Mouse (Mus musculus): ENCODE results near the gene Nrm. TPM values are rescaled to one million over a fixed set of nuclear protein-coding genes. Genes with fewer than 3 reads are reported as not detected.
"Not testable (repeated sequence)": the region's sequence is repeated elsewhere in the genome, so short reads cannot be mapped to it uniquely, and the experiment has no call there.

The Nrm gene
- total RNA-seq, 1 experiment from 2014 or later: 45.6 TPM

DNA sequence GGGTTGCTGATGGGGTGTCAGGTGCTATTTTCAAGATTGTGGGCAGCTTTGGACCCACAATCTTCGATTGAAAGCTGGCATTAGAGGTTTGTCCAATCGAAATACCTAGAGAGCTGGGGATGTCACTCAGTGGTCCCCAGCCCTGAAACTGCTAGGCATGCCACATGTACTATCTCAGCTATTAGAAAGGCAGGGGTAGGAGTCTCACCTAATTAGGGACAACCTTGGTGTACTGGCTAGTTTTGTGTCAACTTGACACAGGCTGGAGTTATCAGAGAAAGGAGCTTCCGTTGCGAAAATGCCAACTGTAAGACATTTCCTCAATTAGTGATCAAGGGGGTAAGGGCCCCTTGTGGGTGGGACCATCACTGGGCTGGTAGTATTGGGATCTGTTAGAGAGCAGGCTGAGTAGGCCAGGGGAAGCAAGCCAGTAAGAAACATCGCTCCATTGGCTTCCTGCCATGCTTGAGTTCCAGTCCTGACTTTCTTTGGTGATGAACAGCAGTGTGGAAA is 27.8 kb upstream of the Nrm start:
- ATAC-seq (ENCODE audit: extremely low read depth, insufficient number of reproducible peaks, low FRiP score, poor library complexity, severe bottlenecking): no peak

DNA sequence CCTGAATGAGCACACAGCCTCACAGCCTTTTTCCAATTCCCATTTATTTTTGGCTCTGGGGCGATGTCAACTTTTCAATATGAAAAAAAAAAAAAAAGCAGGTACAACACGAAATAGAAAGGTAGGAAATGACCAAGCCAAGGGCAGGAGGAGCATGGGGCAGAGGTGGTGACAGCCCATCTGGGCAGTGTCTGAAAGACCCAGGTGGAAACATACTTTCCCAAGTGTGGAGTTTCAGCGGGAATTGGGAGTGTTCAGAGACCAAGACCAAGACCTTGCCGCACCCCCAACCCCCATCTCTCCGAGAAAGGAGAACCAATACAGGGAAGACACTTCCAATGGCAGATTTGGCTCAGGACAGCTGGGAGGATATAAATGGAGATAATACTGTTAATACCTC is 27.2 kb upstream of the Nrm start:
- ATAC-seq (ENCODE audit: extremely low read depth, insufficient number of reproducible peaks, low FRiP score, poor library complexity, severe bottlenecking): no peak

DNA sequence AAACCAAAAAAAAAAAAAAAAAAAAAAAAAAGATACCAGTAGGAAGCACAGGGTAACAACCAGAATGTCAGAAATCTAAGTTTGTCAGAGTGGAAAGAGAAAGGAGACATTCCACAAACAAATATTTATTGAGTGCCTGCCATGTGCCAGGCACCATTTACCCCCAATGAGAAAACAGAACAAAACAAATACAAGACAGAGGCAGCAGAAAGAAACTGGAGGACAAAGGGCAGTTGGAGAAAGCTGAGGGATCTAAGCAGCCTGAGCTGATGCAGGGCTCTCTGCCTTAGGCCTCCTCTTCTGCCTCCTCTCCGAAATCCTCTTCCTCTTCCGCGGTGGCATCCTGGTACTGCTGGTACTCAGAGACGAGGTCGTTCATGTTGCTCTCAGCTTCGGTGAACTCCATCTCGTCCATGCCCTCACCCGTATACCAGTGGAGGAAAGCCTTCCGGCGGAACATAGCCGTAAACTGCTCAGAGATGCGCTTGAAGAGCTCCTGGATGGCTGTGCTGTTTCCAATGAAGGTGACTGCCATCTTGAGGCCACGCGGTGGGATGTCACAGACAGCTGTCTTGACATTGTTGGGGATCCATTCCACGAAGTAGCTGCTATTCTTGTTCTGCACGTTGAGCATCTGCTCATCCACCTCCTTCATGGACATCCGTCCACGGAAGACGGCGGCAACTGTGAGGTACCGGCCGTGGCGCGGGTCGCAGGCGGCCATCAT is 26.3 kb upstream of the Nrm start:
- ATAC-seq (ENCODE audit: extremely low read depth, insufficient number of reproducible peaks, low FRiP score, poor library complexity, severe bottlenecking): no peak

DNA sequence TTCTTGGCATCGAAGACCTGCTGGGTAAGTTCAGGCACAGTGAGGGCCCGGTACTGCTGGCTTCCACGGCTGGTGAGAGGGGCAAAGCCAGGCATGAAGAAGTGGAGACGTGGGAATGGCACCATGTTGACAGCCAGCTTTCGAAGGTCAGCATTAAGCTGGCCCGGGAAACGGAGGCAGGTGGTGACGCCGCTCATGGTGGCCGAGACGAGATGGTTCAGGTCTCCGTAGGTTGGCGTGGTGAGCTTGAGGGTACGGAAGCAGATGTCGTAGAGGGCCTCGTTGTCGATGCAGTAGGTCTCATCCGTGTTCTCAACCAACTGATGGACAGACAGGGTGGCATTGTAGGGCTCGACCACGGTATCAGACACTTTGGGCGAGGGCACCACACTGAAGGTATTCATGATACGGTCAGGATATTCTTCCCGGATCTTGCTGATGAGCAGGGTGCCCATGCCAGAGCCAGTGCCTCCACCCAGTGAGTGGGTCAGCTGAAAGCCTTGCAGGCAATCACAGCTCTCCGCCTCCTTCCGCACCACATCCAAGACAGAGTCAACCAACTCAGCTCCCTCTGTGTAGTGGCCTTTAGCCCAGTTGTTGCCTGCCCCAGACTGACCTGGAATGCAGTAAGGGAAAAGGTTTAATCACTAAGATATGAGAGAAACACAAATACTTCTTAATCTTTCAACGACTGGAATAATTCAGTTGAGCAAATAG is 25.5 kb upstream of the Nrm start:
- ATAC-seq (ENCODE audit: extremely low read depth, insufficient number of reproducible peaks, low FRiP score, poor library complexity, severe bottlenecking): no peak

- ATAC-seq (ENCODE audit: extremely low read depth, insufficient number of reproducible peaks, low FRiP score, poor library complexity, severe bottlenecking): peak; percentile 39
Observed at GRCm38 (mm10) chr17:35836178-35836965, 24.7 kb upstream of the Nrm start.

DNA sequence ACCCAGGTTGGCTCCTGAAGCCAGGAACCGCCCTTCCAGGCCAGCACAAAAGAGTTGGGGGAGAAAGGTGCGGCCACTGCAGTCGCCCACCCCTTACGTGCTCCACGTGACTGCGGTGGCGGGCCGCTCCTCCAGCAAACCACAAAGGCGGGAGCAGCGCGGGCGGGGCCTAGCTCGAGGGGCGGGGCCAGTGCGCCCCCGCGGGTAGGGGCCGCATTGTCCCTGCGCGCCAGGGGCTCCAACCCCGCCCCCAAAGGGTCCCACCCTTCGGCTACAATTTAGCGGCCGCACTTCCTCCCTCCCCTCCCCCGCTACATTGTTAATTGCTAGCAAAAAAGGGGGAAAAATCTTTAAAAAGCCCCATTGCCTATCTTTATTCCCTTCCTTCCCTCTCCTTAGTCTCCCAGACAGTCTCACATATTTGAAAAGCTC is 24.1 kb upstream of the Nrm start:
- ATAC-seq (ENCODE audit: extremely low read depth, insufficient number of reproducible peaks, low FRiP score, poor library complexity, severe bottlenecking): no peak

- ATAC-seq (ENCODE audit: extremely low read depth, insufficient number of reproducible peaks, low FRiP score, poor library complexity, severe bottlenecking): no peak
Observed at GRCm38 (mm10) chr17:35837487-35837886, 23.6 kb upstream of the Nrm start.

DNA sequence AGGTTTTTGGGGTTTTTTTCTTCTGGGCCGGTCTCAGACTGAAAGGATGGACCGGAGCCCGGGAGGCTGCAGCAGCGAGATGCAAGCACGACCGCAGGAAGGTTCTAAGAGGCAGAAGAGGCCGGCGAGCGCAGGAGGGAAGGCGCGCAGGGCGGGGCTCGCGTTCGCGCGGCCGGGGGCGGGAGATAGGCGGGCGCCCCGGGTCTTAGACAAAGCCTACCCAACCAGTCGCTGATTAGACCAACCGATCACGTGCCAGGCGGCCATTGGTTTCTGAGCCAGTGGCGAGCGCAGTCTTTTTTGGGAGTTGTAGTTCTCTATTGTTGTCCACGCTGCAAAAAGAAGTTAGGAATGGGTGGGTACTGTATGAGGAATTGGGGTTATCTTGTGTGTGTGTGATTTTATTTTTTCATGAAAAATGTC is 23.0 kb upstream of the Nrm start, which contains the start of gene Tubb5:
TSS of gene Tubb5 (minus strand) at position 185 of the 423 bp plus-strand sequence.
- ATAC-seq (ENCODE audit: extremely low read depth, insufficient number of reproducible peaks, low FRiP score, poor library complexity, severe bottlenecking): peak; percentile 42

DNA sequence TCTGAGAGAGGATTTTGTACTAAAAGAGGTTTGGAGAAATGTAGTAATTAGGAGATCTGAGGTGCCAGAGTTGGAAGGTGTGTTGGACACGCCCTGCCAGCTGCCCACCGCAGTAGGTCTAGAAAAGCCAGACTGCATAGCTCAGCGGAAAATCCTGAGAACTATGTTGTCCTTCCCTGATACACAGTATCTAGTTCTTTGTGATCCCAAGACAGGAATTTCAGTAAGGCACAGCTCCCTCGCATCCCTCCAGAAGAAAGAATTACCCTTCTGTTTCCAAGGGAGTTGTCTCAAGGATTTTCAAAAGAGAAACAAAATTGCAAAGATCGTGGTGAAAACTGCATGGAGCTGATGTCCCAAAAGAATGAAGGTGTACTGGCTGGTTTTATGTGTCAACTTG is 22.5 kb upstream of the Nrm start:
- no peak for ATAC-seq (ENCODE audit: extremely low read depth, insufficient number of reproducible peaks, low FRiP score, poor library complexity, severe bottlenecking)

DNA sequence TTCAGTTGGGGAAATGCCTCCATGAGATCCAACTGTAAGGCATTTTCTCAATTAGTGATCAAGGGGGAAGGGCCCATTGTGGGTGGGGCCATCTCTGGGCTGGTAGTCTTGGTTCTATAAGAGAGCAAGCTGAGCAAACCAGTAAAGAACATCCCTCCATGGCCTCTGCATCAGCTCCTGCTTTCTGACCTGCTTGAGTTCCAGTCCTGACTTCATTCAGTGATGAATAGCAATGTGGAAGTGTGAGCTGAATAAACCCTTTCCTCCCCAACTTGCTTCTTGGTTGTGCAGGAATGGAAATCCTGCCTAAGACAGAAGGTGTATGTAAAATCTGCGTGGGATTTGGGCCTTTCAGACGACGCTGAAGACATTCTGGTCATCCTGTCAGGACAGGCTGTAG is 22.1 kb upstream of the Nrm start:
- ATAC-seq (ENCODE audit: extremely low read depth, insufficient number of reproducible peaks, low FRiP score, poor library complexity, severe bottlenecking): not testable (repeated sequence)

DNA sequence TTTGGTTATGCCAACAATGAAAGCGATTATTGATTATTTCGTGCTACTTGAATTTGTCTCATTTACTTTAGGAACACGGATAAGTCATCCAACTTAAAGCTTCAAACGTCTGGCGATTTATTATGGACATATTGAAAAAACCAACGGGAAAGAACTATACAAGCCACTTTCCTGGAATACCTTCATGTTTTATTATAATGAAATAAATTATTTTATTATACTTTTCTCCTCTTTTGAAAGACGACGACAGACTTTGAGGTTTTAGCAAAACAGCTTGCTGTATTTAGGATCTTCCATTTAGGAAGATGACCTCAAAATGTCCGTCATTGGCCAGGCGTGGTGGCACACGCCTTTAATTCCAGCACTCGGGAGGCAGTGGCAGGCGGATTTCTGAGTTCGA is 20.6 kb upstream of the Nrm start:
- no peak for ATAC-seq (ENCODE audit: extremely low read depth, insufficient number of reproducible peaks, low FRiP score, poor library complexity, severe bottlenecking)

GRCm38 (mm10) chr17:35841076-35841950 is 19.8 kb upstream of the Nrm start, which contains the start of gene Mdc1:
Gene Mdc1, plus strand, starts transcription at chr17:35841515.
- peak; percentile 90 for ATAC-seq (ENCODE audit: extremely low read depth, insufficient number of reproducible peaks, low FRiP score, poor library complexity, severe bottlenecking)

DNA sequence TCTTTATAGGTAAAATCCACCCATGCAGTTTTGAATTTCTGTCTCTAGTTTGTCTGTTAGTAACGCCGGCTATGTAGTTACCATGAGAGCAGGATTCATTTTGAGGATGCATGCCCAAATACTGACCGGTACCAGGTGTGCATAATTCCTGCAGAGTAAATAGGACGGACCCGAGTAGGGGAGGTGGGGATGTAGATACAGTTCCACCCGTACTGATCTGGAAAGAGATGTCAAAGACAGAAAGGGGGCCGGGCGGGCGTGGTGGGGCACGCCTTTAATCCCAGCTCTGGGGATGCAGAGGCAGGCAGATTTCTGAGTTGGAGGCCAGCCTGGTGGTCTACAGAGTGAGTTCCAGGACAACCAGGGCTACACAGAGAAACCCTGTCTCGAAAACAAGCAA is 19.1 kb upstream of the Nrm start:
- no peak for ATAC-seq (ENCODE audit: extremely low read depth, insufficient number of reproducible peaks, low FRiP score, poor library complexity, severe bottlenecking)

DNA sequence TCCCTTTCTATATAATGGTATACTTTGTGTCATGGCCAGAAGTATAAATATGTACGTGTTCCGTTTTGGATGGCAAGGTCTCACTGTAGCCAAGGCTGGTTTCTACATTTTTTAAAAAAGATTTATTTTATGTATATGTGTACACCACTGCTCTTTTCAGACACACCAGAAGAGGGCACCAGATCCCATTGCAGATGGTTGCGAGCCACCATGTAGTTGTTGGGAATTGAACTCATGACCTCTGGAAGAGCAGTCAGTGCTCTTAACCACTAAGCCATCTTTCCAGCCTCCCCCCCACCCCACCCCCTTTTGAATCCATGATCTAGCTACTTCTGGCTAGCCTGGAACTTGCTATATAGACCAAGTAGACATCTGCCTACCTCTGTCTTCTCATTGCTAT is 17.6 kb upstream of the Nrm start:
- ATAC-seq (ENCODE audit: extremely low read depth, insufficient number of reproducible peaks, low FRiP score, poor library complexity, severe bottlenecking): no peak

DNA sequence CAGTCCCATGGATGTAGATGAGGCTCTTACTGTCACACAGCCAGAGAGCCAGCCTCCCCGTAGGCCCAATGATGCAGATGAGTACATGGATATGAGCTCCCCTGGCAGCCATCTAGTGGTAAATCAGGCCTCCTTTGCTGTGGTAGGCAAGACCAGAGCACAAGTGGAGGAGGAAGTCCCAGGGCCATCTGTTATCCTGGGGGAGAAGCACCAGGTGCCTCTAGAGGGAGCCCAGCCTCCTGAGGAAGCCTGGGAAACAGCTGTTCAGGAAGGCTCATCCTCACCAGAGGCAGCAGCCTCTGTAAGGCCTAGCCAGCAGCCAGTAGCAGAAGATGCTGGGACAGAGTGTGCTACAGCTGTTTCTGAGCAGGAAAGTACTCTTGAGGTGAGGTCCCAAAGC is 13.0 kb upstream of the Nrm start:
- ATAC-seq (ENCODE audit: extremely low read depth, insufficient number of reproducible peaks, low FRiP score, poor library complexity, severe bottlenecking): no peak

- ATAC-seq (ENCODE audit: extremely low read depth, insufficient number of reproducible peaks, low FRiP score, poor library complexity, severe bottlenecking): no peak
Observed at GRCm38 (mm10) chr17:35850974-35851373, 10.1 kb upstream of the Nrm start.

GRCm38 (mm10) chr17:35859371-35859770 is 1.7 kb upstream of the Nrm start:
- no peak for ATAC-seq (ENCODE audit: extremely low read depth, insufficient number of reproducible peaks, low FRiP score, poor library complexity, severe bottlenecking)

DNA sequence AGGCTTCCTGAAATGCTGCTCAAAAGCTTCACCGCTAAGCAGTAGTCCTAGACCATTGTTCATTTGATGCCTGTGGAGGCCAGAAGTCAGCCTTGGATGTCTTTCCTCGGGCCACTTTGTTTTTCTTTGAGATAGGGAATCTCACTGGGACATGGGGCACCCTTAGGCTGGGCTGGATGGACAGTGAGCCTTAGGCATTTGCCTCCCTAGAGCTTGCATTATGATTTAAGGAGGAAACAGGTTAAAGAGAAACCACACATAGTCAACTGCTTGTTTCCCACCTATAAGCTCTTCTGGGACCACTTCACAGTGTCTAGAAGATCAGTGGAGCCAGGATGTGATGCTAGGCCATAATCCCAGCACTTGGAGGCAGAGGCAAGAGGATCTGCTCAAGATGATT is 1.3 kb upstream of the Nrm start:
- no peak for ATAC-seq (ENCODE audit: extremely low read depth, insufficient number of reproducible peaks, low FRiP score, poor library complexity, severe bottlenecking)

DNA sequence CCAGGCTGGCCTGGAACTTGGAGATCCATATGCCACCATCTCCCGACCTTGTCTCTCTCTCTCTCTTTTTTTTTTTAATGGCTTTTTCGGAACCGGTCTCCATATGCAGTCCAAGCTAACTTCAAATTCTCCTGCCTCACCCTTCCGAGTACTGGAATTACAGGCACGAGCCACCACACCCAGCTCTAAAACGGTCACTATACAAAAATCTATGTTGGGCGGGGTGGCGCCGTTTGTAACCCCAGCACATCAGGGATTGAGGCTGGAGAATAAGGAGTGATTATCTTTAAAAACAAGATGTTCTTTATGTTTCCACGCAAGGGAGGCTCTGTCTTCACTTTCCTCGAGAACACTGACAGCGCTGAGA is 304 bp upstream of the Nrm start:
- no peak for ATAC-seq (ENCODE audit: extremely low read depth, insufficient number of reproducible peaks, low FRiP score, poor library complexity, severe bottlenecking)
